Mouse (Mus musculus) cerebellum, postnatal 36 days (tissue): ENCODE measurements around the gene Haghl.

Source experiments
- DNase-seq, 2 experiments: peaks; one replicate each; pipeline ENCODE4 v3.0.0; 2021 to 2022; ENCODE audit warnings: mixed read lengths in 2 of 2

The Haghl gene

GRCm38 (mm10) chr17:25785281-25785745 lies at the start of gene Haghl:
Haghl (minus strand) TSS chr17:25785673.
- peak; percentile 97 to 99 for DNase-seq

DNA sequence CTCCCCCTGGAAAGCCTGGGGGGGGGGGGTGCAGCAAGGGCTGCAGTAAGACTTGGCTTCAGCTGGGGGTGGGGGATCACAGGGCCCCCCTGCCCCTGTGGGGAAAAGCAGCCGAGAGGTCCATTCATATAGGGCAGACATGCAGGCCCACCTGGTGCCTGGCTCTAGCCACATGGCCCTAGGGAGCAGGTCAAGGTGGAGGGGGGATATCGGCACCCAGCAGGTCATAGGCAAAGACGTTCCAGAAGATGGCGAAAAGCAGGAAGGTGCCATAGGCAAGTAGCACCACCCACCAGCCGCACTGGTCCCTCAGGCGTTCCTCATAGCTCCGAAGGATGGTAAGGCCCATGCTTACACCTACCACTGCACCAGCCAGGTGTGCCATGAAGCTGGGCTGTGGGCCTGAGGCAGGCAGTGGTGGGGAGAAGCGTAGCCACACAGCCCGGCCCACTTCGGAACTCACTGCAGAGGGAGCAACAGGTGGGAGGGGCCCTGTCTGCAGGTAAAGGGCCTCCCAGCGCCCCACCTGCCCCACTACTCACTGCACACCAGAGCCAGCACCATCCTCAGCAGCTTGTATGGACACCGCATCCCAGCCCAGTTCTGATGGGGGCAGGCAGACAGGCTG lies 49.2 kb upstream of the Haghl start:
- no peak for DNase-seq

DNA sequence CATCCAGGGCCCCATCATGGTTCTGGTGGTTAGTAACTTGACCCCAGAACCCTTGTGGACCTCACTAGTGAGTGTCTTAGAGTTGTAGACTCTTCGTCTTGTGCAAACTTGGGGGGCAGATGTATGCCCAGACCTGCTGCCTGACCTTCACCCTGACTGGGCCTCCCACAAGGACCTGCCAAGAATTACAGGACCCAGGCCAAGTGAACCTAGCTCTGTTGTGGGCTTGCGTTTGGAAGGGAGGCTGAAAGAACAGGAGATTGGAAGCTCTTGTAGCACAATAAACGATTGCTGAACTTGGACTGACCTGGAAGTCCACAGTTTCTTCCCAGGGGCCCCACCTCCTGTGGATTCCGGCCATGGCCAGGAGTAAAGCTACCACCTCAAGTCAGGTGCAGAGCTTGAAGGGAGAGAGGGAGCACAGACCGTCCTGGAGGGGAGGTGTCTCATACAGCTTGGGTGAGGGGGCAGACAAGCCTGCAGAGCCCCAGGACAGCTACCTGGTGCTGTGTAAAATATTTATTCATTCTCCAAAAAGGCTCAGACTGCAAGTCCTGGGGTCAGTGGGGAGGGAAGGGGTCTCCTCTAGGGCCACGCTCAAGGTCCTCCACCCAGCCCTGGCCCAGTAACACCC lies 48.6 kb upstream of the Haghl start:
- DNase-seq = no peak

- peak; percentile 84 for DNase-seq
These were observed 47.8 kb upstream of the Haghl start, which contains the start of gene Stub1 for GRCm38 (mm10) chr17:25833291-25833663. Stub1 (minus strand) TSS chr17:25833404.

DNA sequence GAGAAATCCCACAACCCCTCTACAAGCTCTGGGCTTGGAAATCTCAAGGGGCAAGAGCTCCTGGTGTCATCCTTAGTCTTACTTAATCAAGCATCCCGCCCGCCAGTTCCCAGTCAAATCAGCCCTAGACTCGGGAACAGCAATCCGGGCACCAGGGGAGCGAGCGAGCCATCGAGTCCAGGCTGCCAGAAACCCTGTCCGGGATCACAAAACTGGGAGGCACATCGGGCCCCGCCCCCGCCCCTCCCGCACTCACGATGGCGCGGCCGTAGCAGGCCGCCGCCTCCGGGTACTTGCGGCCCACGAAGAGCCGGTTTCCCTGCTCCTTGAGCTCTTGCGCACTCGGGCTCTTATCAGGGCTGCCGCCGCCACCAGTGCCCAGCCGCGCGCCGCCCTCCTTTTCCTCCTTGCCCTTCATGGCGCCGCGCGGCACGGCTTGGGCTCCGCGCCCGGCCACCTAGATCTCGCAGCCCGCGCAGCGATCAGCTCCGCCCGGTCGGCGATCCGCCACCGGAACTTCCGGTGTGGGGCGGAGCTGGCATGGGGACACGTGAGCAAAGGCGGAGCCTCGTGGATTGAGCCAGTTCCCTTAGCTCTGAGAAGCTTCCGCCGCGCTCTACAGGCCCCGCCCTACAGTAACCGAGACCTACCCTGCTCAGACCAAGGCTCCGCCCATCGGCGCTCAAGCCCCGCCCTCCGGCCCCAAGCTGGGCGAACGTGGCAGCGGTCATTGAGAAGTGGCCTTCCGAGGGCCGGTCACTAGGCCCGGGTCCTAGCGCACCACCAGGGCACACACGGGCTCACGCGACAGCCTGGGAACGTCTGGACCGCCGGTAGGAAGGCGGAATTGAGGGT lies 47.2 kb upstream of the Haghl start:
- peak; percentile 98 to 99 for DNase-seq

DNA sequence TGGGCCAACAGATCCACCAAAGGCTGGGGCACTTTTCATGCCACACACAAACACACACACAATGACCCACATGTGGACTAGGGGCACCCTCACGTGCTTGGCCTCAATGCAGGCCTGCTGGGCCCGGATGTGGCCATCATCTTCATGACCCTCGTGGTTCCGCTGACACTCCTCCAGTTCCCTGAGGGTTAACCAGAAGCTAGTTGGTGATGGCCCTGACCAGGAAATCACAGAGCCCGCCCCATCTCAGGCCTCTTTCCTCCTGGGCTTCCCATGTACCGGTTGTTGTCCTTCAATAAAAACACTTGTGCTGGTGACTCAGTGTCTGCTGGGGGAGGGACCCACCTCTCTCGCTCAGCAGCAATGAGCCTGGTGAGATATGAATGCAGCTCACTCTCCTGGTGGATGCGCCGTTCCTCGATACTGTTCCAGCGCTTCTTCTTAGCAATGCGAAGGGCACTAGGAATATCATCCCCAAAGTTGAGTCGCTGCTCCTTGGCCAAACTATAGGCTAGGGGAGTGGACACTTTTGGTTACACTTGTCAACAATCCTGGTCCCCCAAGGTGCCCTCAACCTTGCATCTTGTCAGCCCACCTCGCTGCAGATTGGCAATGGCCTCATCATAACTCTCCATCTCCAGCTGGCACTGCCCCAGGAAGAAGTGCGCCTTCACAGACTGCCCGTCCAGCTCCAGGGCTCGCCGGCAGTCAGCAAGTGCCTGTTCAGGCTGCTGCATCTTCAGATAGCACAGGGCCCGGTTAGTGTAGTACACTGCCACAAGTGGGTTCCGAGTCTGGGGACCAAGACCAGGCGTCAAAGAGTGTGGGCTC lies 46.2 kb upstream of the Haghl start:
- DNase-seq = peak; percentile 41 to 48

DNA sequence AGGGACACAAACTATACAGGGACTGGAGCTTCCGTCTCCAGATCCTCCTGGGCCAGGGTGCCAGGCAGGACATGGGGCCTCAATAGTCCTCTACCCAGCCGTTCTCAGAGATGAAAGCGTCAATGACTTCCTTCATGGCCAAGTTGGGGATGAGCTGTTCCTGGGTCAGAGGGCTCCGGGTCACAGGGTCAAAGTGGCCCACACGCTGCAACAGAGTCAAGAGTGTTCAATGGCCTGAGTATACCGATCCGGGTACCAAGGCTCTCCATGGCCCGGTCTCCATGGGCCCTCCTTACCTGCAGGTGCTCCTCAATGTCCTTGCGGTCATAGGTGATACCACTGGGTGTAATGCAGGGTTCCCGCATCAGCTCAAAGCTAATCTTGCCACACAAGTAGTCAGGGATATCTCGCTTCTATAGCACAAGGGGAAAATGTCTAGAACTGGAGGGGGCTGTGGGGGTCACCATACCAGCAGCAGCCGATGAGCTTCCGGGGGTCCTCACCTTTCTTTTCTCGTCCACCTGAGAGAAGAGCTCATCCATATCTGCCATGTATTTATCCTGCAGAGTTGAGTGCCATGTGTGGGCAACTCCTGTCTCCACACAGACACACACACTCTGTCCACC lies 45.4 kb upstream of the Haghl start:
- DNase-seq = no peak

DNA sequence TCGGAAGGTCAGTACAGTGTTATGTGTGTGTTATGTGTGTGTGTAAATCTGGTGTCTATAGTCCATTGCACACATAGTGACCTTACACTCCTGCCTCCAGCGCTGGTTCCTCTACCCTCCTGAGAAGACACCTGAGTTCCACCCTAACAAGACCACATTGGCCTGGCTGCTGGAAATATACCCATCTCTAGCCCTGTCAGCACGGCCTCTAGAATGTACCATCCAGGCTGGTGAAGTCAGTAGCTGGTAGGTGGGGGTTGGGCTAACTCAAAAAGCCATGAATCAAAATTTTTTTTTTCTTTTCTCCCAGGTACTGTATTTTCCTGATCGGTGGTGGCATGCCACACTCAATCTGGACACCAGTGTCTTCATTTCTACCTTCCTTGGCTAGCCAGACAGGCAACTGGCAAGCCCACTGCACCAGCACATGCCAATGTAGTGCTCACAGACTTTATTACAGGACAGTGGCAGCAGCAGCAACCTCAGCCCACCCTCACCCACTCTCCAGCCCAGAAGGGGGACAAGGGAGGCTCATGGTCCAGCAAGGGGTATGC lies 44.8 kb upstream of the Haghl start:
- no peak for DNase-seq

DNA sequence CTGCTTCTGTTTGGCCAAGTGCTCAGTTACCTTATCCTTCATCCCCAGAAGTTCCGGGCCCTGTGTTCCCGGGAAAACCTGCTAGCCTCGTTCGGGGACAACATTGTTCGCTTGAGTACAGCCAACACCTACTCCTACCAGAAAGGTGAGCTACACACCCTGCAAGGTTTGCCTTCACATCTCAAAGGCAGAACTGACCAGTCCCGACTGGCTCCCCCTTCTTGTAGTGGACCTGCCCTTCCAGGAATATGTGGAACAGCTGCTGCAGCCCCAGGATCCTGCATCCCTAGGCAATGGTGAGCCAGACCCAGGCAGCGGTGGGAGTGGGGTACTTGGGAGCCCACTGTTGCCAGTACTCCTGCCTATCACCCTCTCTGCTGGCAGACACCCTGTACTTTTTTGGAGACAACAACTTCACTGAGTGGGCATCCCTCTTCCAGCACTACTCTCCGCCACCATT lies 44.1 kb upstream of the Haghl start:
- no peak for DNase-seq

- peak; percentile 84 to 86 for DNase-seq
These were observed 43.5 kb upstream of the Haghl start, which contains the start of gene Jmjd8 for GRCm38 (mm10) chr17:25828712-25829557. Jmjd8 (plus strand) TSS chr17:25828867.

DNA sequence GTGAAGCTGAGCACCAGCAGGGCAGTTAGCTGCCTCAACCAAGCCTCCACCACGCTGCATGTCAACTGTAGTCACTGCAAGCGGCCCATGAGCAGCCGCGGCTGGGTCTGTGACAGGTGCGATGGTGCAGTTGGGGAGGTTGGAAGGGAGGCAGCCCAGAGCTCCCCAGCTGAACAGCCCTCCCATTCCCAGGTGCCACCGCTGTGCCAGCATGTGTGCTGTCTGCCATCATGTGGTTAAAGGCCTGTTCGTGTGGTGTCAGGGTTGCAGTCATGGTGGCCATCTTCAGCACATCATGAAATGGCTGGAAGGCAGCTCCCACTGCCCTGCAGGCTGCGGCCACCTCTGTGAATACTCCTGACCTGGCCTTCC lies 42.7 kb upstream of the Haghl start:
- no peak for DNase-seq

DNA sequence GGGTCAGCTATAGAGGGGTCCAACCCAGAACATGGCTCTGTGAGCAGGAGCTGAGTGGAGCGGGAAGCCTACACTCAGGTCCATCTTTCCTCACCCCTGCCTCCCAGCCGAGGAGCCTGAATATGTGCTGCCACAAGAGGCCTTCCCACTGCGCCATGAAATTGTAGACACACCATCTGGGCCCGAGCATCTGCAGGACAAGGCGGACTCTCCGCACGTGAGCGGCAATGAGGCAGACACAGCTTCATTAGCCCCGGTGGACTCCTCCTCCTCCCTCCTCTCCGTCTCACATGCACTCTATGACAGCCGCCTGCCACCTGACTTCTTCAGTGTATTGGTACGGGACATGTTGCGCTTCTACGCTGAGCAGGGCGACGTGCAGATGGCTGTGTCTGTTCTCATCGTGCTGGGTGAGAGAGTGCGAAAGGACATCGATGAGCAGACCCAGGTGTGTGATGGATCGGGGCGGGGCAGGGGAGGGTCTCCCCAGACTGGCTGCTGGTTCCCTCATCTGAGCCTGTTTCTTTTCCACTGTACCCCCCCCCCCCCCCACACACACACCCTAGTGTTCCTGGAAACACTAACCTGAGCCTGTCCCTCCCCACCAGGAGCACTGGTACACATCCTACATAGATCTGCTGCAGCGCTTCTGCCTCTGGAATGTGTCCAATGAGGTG lies 42.2 kb upstream of the Haghl start:
- DNase-seq = no peak

DNA sequence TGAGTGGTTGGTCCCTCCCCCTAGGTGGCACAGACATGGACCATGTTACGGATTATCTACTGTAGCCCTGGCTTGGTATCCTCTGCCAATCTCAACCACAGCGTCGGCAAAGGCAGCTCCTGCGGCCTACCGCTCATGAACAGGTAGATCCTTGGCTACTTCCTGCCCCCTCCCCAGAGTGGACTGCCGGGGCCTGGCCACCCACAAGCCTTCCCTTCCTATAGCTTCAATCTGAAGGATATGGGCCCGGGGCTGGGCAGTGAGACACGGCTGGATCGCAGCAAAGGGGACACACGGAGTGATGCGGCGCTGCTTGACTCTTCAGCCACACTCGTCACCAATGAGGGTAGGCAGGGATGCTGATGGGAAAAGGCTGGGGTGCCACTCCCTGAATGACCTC lies 41.5 kb upstream of the Haghl start:
- no peak for DNase-seq

DNA sequence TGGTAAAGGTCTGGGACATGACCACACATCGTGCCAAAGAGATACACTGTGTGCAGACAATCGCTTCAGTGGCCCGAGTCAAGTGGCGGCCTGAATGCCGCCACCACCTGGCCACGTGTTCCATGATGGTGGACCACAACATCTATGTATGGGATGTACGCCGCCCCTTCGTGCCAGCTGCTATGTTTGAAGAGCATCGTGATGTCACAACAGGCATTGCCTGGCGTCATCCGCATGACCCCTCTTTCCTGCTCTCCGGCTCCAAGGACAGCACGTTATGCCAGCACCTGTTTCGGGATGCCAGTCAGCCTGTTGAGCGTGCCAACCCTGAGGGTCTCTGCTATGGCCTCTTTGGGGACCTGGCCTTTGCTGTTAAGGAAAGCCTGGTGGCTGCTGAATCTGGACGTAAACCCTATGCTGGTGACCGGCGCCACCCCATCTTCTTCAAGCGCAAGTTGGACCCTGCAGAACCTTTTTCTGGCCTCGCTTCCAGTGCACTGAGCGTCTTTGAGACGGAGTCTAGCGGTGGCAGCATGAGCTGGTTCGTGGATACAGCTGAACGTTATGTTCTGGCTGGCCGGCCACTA lies 40.6 kb upstream of the Haghl start:
- no peak for DNase-seq

DNA sequence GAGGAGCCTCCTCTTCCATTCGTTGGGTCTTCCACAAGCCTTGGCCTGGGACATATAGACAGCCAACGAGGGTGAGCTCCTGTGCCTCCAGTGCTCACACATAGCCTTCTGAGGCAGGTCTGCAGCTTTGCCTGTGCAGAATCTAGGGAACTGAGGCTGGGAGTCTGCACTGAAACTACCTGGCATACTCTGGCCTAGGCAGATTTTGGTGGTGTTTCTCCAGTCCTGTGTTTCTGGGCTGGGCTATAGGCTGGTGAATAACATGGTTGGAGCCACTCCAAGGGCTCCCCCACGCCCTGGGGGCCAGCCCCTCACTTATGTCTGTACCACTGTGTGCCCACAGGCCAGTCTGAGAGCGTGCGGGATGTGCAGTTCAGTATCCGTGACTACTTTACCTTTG lies 39.8 kb upstream of the Haghl start:
- DNase-seq = no peak

DNA sequence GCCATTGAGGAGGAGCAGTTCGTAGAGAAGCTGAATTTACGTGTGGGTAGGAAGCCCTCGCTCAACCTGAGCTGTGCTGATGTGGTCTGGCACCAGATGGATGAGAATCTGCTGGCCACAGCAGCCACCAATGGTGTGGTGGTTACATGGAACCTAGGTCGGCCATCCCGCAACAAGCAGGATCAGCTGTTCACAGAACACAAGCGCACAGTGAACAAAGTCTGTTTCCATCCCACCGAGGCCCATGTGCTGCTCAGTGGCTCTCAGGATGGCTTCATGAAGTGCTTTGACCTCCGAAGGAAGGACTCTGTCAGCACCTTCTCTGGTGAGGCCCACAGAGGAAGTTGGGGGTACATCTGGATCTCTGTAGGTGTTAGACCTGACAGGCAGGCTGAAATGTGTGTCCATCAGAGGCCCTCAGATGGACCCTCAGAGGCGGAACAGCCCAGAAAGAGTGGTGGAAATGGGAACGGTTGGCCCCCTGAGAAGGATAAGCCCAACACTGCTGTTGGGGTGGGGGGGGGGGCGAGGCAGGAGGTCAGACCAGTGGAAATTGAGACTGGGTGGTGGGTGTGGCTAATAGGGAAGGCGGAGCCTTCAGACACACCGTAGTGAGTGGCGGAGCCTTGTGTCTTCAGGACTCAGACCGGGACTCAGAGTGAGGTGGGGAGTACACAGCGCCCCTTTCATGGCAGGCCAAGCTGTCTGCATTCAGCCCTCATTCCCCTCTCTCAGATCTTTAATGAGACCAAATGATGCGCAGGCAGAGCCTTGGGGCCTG lies 39.1 kb upstream of the Haghl start:
- no peak for DNase-seq

- DNase-seq = peak; percentile 70 to 86
These were observed 38.0 kb upstream of the Haghl start, which contains the start of gene Wdr24 for GRCm38 (mm10) chr17:25823452-25823851. Wdr24 (plus strand) TSS chr17:25823627.

DNA sequence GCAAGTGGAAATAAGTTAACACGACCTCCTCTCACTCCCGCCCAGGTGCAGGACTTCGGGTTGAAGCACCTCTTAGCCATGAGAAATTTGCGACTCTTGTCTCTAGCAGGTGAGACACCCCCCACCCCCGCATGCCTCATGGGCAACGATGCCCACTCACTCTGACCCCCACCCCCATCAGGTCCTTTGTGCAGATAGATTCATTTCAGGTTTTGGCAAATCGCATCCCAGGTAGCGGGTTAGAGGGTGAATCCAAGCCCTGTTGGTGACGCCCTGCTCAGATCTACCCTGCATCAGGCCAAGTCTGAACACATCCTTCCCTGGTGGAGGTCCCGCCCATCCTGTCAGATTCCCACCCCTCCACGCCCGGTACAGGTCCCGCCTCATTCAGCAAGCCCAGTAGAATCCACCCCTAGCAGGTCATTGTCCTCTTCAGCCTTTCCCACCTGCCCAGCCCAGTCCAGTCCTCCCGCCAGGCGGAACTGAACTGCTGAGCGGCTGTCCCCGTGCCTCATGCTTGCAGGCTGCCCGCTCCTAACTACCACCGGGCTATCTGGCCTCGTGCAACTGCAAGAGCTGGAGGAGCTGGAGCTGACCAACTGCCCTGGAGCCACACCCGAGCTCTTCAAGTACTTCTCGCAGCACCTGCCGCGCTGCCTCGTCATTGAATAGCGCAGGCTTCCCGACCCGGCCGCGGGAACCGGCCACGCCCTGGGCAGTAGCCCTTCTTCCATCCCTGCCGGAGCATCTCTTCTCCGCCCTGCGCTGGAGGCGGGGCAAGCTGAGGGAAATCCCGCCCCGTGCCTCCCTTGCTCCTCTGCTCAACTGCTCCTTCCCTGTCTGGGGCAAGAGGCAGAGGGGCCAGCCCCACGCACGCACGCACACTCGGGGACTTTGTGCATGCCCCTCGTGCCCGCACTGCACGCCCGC lies 33.6 kb upstream of the Haghl start:
- DNase-seq = no peak
